Mouse (Mus musculus): ENCODE measurements at regions not wholly inside any gene's neighbourhood (a gene's known extent, or its start where the extent isn't known, plus 50 kb on each side); places are given as distances from the start of the nearest gene placed in this dataset.

GRCm38 (mm10) chr3:61185789-61186188 is 175.6 kb upstream of the Rap2b start:
- no peak for TF ChIP-seq POLR2A (IDR thresholded peaks at IDR 0.05; ENCODE audit: extremely low read depth, insufficient read depth, low read length)
- TF ChIP-seq CTCF (IDR thresholded peaks at IDR 0.05; ENCODE audit: low read depth, low read length): peak; percentile 44
